Mouse (Mus musculus) cerebellum, adult 9-11 months (tissue): Measurements from ENCODE around the gene Bbs9.

ENCODE experiments used
- DNase-seq: peaks from one replicate; pipeline ENCODE4 v3.0.0; 2022

Bbs9 gene

GRCm38 (mm10) chr9:22916808-22917207 is 441.3 kb downstream of the Bbs9 start:
- DNase-seq: no peak

- no peak for DNase-seq
Observed at GRCm38 (mm10) chr9:22935645-22936044, 460.1 kb downstream of the Bbs9 start.
